In genomic region chr2:91476251-91476661, GRCm38 (mm10) we compare ENCODE assay signal across 10 mouse cellular contexts. TPM values are rescaled to one million over a fixed set of nuclear protein-coding genes. Genes with fewer than 3 reads are reported as not detected.
DNase-seq lines count a peak whose midpoint lies in the region; ATAC-seq and TF ChIP-seq lines count a peak whose summit lies in the region.
"Had no signal": no experiment of that assay in that cellular context is flagged by ENCODE, and none has a peak within 500 bp of the region (broad histone marks: within the 10 kb centered on the region; RNA-seq: fewer than 3 reads in every experiment).

No protein-coding gene starts in this region.

- no peak overlapping the region for H3K27ac ChIP-seq in midbrain, postnatal 0 days (ENCODE audit: low read depth, low read length)
- no peak overlapping the region for H3K27ac ChIP-seq in midbrain, embryonic 16.5 days (ENCODE audit: low read length)
- H3K27ac ChIP-seq in heart, embryonic 15.5 days, result no peak overlapping the region; the same call in 1 of the 2 replicates
- H3K27ac ChIP-seq in stomach, embryonic 15.5 days, result 0 out of 2 replicates have a peak overlapping the region, but pooled peaks have one; percentile 26
- H3K27ac ChIP-seq: left cerebral cortex, adult 2 months had no signal

- no peaks in the 10 kb centered on the region for H3K36me3 ChIP-seq in midbrain, postnatal 0 days (ENCODE audit: insufficient read depth, low read length)
- no peaks in the 10 kb centered on the region for H3K36me3 ChIP-seq in midbrain, embryonic 16.5 days (ENCODE audit: control insufficient read depth, insufficient read depth, low read length)
- H3K36me3 ChIP-seq in heart, embryonic 15.5 days, result peaks cover 40% of the 10 kb centered on the region
- peaks cover 28% of the 10 kb centered on the region for H3K36me3 ChIP-seq in stomach, embryonic 15.5 days

- ATAC-seq in midbrain, postnatal 0 days (ENCODE audit: low FRiP score), result no peak
- no peak for ATAC-seq in midbrain, embryonic 16.5 days
- ATAC-seq in heart, embryonic 15.5 days (replicated peaks; ENCODE audit: insufficient number of reproducible peaks, insufficient read depth, low FRiP score, low read depth), result peak; percentile 47; the same call in 1 of the 2 replicates
- ATAC-seq in stomach, embryonic 15.5 days (ENCODE audit: insufficient read depth, low FRiP score, low read depth), result no peak

- no peak overlapping the region for H3K4me3 ChIP-seq in midbrain, postnatal 0 days (ENCODE audit: low read depth, low read length)
- no peak overlapping the region for H3K4me3 ChIP-seq in midbrain, embryonic 16.5 days (ENCODE audit: low read depth, low read length)
- H3K4me3 ChIP-seq in heart, embryonic 15.5 days, result no peak overlapping the region
- no peak overlapping the region for H3K4me3 ChIP-seq in stomach, embryonic 15.5 days (replicated peaks)
- H3K4me3 ChIP-seq: left cerebral cortex, adult 2 months had no signal

- DNase-seq in embryo, embryonic 10 days (ENCODE audit: low spot score), result peak; percentile 3
- no peak for DNase-seq in embryo, embryonic 10.5 days (ENCODE audit: low spot score)
- peak; percentile 46 for DNase-seq in midbrain, postnatal 0 days (ENCODE audit: low spot score)
- DNase-seq in spleen, postnatal 36 days (ENCODE audit: low spot score in 2 of 2), result no peak
- DNase-seq in thymus, postnatal 0 days (ENCODE audit: low spot score), result no peak
- DNase-seq: embryo, embryonic 11 days had no signal

- H3K9ac ChIP-seq in midbrain, postnatal 0 days (replicated peaks; ENCODE audit: low read length, poor library complexity, severe bottlenecking), result no peak overlapping the region
- H3K9ac ChIP-seq in midbrain, embryonic 16.5 days (ENCODE audit: low read depth, low read length), result no peak overlapping the region
- no peak overlapping the region for H3K9ac ChIP-seq in heart, embryonic 15.5 days
- no peak overlapping the region for H3K9ac ChIP-seq in stomach, embryonic 15.5 days

- H3K27me3 ChIP-seq in midbrain, postnatal 0 days (ENCODE audit: insufficient read depth, low read length), result no peaks in the 10 kb centered on the region
- H3K27me3 ChIP-seq in midbrain, embryonic 16.5 days (ENCODE audit: control insufficient read depth, insufficient read depth, low read depth, low read length), result no peaks in the 10 kb centered on the region
- no peaks in the 10 kb centered on the region for H3K27me3 ChIP-seq in heart, embryonic 15.5 days
- no peaks in the 10 kb centered on the region for H3K27me3 ChIP-seq in stomach, embryonic 15.5 days (replicated peaks)

- H3K4me2 ChIP-seq in midbrain, postnatal 0 days (ENCODE audit: low read depth, low read length, poor library complexity, severe bottlenecking), result no peak overlapping the region
- no peak overlapping the region for H3K4me2 ChIP-seq in midbrain, embryonic 16.5 days (ENCODE audit: low read length)
- H3K4me2 ChIP-seq in heart, embryonic 15.5 days, result no peak overlapping the region
- no peak overlapping the region for H3K4me2 ChIP-seq in stomach, embryonic 15.5 days

- WGBS in midbrain, postnatal 0 days, result 82% methylated on average over 17 of the region's 17 CpGs
- 86% methylated on average over 17 of the region's 17 CpGs for WGBS in midbrain, embryonic 16.5 days
- 46% methylated on average over 17 of the region's 17 CpGs for WGBS in heart, embryonic 15.5 days
- WGBS in stomach, embryonic 15.5 days, result 60% methylated on average over 17 of the region's 17 CpGs

- H3K4me1 ChIP-seq in midbrain, postnatal 0 days (ENCODE audit: insufficient read depth, low read length), result no peaks in the 10 kb centered on the region
- no peaks in the 10 kb centered on the region for H3K4me1 ChIP-seq in midbrain, embryonic 16.5 days (ENCODE audit: control insufficient read depth, insufficient read depth, low read length)
- peaks cover 15% of the 10 kb centered on the region for H3K4me1 ChIP-seq in heart, embryonic 15.5 days (replicated peaks)
- H3K4me1 ChIP-seq in stomach, embryonic 15.5 days, result no peaks in the 10 kb centered on the region

- TF ChIP-seq CTCF in midbrain, postnatal 0 days (IDR thresholded peaks at IDR 0.05), result no peak

- no peaks in the 10 kb centered on the region for H3K9me3 ChIP-seq in midbrain, postnatal 0 days (ENCODE audit: low read length)
- H3K9me3 ChIP-seq in midbrain, embryonic 16.5 days (replicated peaks; ENCODE audit: control insufficient read depth, low read length, poor library complexity, severe bottlenecking), result no peaks in the 10 kb centered on the region
- H3K9me3 ChIP-seq in heart, embryonic 15.5 days (replicated peaks), result no peaks in the 10 kb centered on the region
- H3K9me3 ChIP-seq in stomach, embryonic 15.5 days, result no peaks in the 10 kb centered on the region

RNA-seq across cellular contexts. Expression of gene Lrp4, which starts 18.9 kb away (rescaled TPM):
- total RNA-seq in midbrain, postnatal 0 days (2014; rRNA removed), result 17.1 and 19.2 TPM in 2 replicates
- polyA plus RNA-seq in midbrain, postnatal 0 days (2015; fragmentation: Nextera tagmentation; extraction: Ambion mirVana), result 3.4 TPM in 2 replicates
- polyA plus RNA-seq in midbrain, embryonic 16.5 days (2015; fragmentation: Nextera tagmentation; extraction: Ambion mirVana), result 3.6 and 5.0 TPM in 2 replicates
- polyA plus RNA-seq in heart, embryonic 15.5 days (2015; fragmentation: Nextera tagmentation; extraction: Ambion mirVana), result 3.8 and 4.8 TPM in 2 replicates
- 6.3 and 6.5 TPM in 2 replicates for polyA plus RNA-seq in stomach, embryonic 15.5 days (2015; fragmentation: Nextera tagmentation; extraction: Ambion mirVana)
- polyA plus RNA-seq in thymus, postnatal 0 days (2015; fragmentation: Nextera tagmentation; extraction: Ambion mirVana), result 2.0 and 2.4 TPM in 2 replicates

RNA-seq across cellular contexts. Expression of gene 1110051M20Rik, which starts 31.8 kb away (rescaled TPM):
- 146 and 158 TPM in 2 replicates for total RNA-seq in midbrain, postnatal 0 days (2014; rRNA removed)
- 171 and 172 TPM in 2 replicates for polyA plus RNA-seq in midbrain, postnatal 0 days (2015; fragmentation: Nextera tagmentation; extraction: Ambion mirVana)
- polyA plus RNA-seq in midbrain, embryonic 16.5 days (2015; fragmentation: Nextera tagmentation; extraction: Ambion mirVana), result 173 and 178 TPM in 2 replicates
- polyA plus RNA-seq in heart, embryonic 15.5 days (2015; fragmentation: Nextera tagmentation; extraction: Ambion mirVana), result 34.8 and 41.5 TPM in 2 replicates
- polyA plus RNA-seq in stomach, embryonic 15.5 days (2015; fragmentation: Nextera tagmentation; extraction: Ambion mirVana), result 39.0 and 42.4 TPM in 2 replicates
- 24.5 and 25.2 TPM in 2 replicates for polyA plus RNA-seq in thymus, postnatal 0 days (2015; fragmentation: Nextera tagmentation; extraction: Ambion mirVana)

RNA-seq across cellular contexts. Expression of gene Ckap5, which starts 50.3 kb away (rescaled TPM):
- 130 and 135 TPM in 2 replicates for total RNA-seq in midbrain, postnatal 0 days (2014; rRNA removed)
- polyA plus RNA-seq in midbrain, postnatal 0 days (2015; fragmentation: Nextera tagmentation; extraction: Ambion mirVana), result 85.8 and 101 TPM in 2 replicates
- polyA plus RNA-seq in midbrain, embryonic 16.5 days (2015; fragmentation: Nextera tagmentation; extraction: Ambion mirVana), result 99.7 and 110 TPM in 2 replicates
- polyA plus RNA-seq in heart, embryonic 15.5 days (2015; fragmentation: Nextera tagmentation; extraction: Ambion mirVana), result 59.9 and 65.8 TPM in 2 replicates
- 80.7 and 81.9 TPM in 2 replicates for polyA plus RNA-seq in stomach, embryonic 15.5 days (2015; fragmentation: Nextera tagmentation; extraction: Ambion mirVana)
- polyA plus RNA-seq in thymus, postnatal 0 days (2015; fragmentation: Nextera tagmentation; extraction: Ambion mirVana), result 82.1 and 95.1 TPM in 2 replicates

Comparison
In these comparisons a context has a peak if more than half of its experiments do, and no peak if none do; other contexts are left out.
1. DNase-seq: peak in embryo, embryonic 10 days (single experiment) and midbrain, postnatal 0 days (single experiment); none in embryo, embryonic 10.5 days (single experiment), spleen, postnatal 36 days (0 of 2) and thymus, postnatal 0 days (single experiment).